Mouse (Mus musculus): ENCODE data around the gene Trappc2l.
A peak's percentile ranks its signal among the peaks of the same experiment; 100 is the strongest.
"Not testable (repeated sequence)": the region's sequence is repeated elsewhere in the genome, so short reads cannot be mapped to it uniquely, and the experiment has no call there.

Gene Trappc2l

DNA sequence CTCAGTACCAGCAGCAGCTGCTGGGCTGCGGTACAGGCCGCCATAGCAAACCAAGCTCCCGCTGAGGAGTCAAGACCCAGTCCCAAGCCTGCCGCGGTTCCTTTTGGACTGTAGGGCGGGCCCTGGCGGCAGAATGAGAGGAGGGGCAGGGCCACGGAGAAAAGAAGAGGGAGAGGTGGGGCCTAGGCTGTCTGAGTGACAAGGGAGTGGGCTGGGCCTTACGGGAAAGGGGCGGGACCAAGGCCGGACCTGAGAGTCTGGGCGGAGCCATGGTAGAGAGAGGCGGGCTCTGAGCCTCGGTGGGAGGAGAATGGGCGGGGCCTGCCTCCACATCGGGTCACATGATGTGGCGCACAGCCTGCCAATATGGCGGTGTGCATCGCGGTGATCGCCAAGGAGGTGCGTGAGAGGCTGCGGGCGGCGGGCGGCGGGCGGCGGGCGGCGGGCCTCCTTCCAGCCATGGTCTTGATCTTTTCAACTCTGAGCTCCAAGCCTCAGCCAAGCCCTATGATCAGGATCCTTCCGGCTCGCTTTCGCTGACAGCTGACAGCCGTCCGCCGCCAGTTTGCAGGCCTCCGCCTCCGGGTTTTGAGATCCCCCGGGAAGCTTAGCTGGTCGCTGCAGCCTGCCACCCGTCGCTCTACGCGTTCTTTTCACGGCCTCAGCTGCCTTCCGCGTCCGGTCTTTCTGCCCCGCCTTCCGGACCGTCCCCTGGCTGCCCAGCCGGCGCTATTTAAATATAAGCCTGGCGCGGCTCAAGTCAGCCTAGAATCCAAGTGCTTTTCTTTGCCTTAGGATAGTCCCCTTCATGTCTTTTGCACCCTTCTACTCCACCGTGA is at the start of gene Trappc2l, which contains the start of gene Galns:
Gene Trappc2l (plus strand): TSS at position 346 of the 839 bp plus-strand sequence.
Gene Galns (minus strand): TSS at position 169 of the 839 bp plus-strand sequence.
- DNase-seq, result peak; percentile 98

DNA sequence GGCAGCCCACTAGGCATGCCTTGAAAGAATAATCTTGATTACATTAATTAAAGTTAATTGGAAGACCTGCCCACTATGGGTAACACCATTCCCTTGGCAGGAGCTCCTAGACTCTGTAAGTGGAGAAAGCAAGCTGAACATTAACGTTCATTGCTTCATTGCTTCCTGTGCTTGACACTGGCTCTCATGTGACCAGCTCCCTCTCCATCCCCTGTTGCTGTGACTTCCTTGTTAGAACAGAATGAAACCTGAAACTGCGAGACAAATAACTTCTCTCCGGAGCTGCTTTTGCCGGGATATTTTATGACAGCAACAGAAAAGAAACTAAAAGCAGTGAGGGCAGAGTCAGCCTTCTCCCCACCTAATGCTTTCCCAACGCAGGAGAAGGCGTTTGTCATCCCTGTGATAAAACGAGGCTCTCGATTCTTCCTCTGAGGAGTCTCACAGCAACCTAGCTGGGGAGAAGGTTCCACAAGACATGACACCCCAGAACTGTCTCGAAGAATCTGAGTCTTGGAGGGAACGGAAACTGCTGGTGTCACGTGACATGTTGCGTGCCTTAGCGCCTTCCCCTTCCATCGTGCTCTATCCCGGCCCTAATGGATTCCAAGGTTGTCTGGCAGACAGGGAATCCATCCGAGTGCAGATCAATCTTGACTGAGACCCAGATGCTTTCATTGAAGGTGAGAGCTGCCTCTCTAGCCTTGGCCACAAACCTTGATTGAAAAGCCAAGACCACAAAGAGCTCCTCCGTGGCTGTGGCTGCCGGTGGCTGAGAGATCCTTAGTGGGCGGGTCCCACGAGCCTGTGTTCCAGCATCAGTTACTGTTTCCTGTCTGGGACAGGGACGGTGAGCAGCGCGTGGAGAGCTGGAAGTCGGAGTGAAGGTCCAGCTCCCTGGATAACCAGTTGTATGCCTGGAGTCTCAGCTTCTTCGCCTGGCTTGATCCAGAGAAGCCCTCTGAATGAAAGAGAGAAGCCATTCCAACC is 46.8 kb upstream of the Trappc2l start:
- no peak for DNase-seq

DNA sequence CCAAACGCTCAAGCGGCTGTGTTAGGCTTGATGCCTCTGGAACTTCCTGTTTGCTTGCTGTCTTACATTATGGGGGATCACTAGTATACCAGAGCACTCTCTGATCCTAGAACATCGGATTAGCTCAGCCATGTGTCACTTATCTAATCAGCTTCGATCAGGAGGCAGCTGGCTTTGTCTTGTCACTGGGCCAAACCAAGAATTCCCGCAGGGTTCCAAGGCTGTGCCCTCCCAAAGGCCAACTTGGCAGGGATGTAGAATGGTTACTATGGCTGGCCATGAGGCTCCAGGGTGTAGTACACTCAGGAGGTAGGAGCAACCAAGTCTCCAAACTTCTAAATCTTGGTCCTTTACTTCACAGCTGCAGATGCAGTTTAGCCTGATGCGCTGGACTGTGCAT is 44.7 kb upstream of the Trappc2l start:
- DNase-seq, result no peak

DNA sequence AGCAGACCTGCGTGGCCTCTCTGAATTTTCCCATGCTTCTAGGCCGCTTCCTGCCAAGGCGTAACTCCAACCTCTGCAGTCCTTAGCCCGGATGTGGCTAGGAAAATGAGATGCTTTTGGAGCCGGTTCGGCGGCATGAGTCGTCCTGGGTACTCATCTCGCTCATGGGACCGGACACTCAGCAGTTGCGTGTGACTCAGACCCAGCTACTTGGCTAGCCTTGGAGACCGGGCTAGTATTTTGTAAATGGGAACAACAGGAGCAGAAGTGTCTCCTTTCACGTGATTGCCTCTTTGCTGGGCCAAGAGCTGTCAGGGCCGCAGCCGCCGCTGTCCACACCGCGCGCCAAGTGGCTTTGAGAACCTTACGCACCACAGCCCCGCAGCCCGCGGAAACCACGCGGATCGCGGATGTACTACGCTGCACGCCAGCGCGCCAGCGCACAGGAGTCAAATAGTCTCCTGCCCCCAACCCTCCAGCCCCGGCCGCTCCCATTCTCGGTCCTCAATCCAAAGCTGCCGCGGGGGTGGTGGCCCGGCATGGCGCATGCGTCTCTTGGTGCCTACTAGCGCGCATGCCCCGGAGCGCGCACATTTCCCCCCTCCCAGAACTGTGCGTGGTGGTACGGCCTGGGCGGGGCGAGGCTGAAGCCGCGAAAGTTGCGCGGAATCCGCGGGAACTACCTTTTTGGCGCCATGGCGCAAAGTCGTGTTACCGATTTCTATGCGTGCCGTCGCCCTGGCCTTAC is 43.9 kb upstream of the Trappc2l start, which contains the start of gene Cdt1:
Gene Cdt1 (plus strand): TSS at position 655 of the 748 bp plus-strand sequence.
- DNase-seq, result peak; percentile 97

DNA sequence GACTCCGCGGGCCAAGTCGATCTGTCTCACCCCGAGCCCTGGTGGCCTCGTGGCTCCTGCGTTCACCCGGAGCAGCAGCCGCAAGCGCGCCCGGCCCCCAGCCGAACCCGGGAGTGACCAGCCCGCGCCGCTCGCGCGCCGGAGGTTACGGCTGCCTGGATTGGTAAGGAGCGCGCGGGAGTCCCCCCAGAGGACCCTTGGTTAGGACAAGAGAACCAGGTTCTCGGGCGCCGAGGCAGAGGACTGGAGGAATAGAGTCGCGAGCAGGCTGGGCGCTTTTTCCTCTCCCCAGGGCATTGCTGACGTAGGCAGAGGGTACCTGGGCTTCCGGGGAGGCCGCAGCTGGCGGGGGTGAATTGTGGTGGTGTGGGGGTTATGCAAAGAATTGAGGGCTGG is 43.3 kb upstream of the Trappc2l start:
- no peak for DNase-seq

DNA sequence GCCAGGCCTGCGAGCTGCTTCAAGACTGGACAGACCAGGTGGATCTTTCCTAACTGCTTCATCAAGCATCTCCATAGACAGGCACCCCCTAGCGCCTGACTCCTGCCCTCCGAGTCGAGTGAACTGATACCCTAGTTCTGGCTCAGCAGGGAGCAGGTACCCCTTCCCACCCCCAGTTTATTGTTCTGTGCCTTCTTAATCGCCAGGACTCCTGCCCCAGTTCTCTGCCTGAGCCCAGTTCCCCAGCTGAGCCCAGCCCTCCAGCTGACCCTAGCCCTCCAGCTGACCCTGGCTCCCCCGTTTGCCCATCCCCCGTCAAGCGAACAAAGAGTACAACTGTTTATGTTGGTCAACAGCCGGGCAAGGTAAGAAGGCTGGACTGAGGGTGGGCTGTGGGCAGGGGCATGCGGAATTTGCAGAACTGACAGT is 42.5 kb upstream of the Trappc2l start:
- DNase-seq, result no peak

DNA sequence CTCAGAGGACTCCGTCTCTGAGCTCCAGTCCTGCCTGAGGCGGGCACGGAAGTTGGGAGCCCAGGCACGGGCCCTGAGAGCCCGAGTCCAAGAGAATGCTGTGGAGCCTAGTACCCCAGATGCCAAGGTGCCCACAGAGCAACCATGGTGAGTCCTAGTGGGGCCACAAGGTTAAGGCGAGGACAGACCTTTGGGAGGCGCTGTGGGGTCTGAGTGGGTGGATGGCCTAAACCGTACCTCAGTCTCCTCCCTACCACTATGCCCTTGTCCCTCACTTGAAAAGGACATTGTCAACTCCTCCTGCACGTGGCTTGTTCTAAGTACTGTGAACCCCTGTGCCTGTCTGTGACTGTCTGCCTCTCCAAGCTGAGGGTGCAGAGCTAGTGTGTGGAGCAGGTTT is 42.1 kb upstream of the Trappc2l start:
- DNase-seq, result no peak

DNA sequence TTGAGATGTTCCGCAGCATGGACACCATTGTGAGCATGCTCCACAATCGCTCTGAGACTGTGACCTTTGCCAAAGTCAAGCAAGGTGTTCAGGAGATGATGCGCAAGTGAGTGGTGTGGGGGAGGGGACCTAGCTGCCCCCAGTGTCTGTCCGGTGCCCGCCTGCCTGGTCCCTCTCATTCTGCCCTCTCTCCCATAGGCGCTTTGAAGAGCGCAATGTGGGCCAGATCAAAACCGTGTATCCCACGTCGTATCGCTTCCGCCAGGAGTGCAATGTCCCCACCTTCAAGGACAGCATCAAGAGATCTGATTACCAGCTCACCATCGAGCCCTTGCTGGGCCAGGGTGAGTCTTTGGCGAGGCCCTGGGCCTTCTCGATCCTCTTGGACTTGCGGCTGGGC is 41.4 kb upstream of the Trappc2l start:
- DNase-seq, result no peak

DNA sequence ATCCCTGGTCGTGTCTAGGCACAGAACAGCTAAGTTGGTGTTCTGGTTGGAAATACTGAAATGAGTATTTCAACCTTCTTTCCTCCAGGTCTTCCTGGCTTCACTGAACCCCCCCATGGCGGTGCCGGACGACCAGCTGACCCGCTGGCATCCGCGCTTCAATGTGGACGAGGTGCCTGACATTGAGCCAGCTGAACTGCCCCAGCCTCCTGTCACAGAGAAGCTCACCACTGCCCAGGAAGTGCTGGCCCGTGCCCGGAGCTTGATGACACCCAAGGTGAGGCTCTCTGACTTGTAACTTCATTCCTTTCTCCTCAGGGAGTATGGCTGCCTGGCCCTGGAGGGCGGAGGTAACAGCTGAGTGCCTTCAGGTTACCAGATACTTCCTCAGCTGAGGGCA is 40.3 kb upstream of the Trappc2l start:
- DNase-seq, result no peak

DNA sequence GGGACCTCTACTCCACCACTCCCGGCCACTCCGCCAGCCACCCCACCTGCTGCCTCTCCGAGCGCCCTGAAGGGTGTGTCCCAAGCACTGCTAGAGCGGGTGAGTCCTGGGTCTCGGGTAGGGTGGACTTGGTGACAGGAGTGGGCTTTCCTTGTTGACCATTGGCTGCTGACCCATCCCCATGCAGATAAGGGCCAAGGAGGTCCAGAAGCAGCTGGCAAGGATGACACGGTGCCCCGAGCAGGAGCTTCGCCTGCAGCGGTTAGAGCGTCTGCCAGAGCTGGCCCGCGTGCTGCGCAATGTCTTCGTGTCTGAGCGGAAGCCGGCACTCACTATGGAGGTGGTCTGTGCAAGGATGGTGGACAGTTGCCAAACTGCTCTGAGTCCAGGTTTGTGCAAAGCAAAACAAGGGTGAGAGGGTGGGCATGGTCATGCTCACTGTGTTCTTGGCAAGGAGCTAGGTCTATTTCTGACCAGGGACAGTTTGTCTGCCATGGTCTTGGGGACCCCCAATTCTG is 39.6 kb upstream of the Trappc2l start:
- no peak for DNase-seq

DNA sequence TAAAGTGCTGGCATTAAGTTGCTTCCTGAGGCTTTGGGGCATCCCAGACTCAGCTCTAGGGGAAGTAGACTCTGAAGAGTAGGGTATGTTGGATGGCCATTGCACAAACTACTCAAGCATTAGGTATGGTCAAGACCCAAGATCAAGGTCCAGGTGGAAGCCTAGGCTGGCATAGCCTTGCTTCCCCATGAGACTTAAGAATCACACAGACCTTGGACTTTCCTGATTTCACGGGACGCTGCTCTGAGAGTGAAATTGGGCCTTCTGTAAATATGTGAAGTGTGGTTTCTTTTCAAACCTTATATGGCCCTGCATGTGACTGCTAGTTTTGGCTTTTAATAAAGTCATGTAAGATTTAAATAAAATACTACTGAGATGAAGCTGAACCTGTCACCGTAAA is 38.7 kb upstream of the Trappc2l start:
- DNase-seq, result no peak

DNA sequence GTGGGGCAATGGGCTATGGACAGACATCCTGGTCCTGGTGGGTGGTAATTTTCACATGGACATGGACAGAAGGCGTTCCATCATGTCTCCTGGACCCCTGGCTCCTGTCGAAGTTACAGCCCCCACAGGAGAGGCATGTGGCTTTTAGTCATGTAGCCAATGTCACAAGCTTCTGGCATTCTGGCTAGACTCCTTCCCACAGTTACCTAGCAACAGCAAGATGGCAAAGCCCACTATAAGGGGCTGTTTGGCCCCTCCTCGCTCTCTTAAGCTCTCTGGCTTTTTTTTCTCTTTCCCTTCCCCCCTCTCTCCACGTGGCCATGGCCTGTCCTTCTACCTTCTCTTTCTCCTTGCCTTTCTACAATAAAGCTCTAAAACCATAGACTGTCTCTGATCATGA is 38.3 kb upstream of the Trappc2l start:
- not testable (repeated sequence) for DNase-seq

DNA sequence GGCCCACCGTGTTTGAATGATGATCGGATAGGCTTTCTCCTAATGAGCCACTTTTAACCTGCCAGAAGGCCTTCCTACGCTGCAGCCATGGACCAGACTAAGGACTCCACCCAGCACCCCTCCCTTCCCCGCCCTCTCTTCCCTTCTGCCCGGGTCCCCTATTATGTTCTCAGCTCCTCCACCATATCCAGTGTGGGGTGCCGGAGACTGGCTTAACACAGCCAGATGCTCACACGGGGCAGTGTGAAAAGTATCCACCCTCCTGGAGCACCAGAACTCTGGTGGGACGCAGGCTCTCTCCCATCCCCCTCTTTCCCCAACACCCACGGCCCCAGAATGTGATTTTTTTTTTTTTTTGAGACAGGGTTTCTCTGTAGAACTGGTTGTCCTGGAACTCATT is 37.9 kb upstream of the Trappc2l start:
- DNase-seq, result no peak

DNA sequence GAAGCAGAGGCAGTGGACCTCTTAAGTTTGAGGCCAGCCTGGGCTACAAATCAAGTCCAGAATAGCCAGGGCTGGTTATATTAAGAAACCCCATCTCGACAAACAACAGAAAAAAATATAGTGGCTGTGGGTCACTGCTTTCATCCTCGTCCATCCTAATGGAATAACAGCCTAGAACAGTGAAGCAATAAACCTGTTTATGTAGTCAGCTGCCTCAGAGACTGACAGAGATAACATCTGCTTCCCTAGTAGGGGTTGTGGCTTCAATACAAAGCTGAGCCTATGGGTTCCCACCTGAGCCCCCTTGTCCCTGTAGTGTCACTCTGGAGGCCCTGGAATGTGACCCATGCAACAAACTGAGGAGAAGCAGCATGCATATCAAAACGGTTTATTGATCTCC is 37.2 kb upstream of the Trappc2l start:
- no peak for DNase-seq

DNA sequence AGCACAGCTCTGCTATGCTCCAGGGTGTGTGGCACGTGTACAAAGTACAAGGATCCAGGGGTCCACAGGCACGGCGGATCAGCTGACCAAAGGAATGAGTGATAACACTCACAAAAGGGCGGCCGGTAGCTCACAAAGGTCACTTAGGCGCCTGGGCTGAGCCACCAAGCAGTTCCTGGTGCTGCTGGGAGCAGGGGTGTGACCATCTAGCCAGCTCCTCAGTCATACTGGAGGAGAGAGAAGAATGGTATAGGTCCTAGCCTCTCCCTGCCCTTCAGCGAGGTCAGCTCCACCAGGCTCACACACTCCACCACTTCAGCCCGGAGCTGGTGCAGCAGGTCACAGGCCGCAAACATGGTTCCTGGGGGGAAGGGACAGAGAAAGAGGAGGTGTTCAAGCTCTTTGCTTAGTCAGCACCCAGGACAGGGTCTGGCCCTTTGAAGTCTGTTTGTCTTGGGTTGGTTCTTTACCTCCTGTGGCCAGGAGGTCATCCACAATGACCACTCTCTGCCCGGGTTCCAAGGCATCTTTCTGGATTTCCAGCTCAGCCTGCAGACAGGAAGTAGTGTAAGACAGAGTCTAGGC is 36.7 kb upstream of the Trappc2l start:
- DNase-seq, result no peak

DNA sequence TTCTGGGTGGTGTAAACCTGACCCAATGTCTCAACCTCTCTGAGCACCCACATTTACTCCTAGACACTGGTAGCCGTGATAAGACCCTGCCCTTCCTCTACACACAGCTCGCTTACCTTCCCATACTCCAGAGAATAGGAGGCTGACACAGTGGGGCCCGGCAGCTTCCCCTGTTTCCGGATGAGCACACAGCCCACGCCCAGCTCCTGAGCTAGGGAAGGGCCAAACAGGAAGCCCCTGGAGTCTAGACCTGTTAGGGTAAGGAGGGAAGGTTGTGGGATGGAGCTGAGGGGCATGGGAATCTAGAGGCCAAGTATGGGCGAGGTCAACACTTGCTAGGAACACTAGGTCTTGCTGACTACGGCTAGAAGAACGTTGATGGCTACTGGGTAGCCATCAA is 36.2 kb upstream of the Trappc2l start:
- no peak for DNase-seq

DNA sequence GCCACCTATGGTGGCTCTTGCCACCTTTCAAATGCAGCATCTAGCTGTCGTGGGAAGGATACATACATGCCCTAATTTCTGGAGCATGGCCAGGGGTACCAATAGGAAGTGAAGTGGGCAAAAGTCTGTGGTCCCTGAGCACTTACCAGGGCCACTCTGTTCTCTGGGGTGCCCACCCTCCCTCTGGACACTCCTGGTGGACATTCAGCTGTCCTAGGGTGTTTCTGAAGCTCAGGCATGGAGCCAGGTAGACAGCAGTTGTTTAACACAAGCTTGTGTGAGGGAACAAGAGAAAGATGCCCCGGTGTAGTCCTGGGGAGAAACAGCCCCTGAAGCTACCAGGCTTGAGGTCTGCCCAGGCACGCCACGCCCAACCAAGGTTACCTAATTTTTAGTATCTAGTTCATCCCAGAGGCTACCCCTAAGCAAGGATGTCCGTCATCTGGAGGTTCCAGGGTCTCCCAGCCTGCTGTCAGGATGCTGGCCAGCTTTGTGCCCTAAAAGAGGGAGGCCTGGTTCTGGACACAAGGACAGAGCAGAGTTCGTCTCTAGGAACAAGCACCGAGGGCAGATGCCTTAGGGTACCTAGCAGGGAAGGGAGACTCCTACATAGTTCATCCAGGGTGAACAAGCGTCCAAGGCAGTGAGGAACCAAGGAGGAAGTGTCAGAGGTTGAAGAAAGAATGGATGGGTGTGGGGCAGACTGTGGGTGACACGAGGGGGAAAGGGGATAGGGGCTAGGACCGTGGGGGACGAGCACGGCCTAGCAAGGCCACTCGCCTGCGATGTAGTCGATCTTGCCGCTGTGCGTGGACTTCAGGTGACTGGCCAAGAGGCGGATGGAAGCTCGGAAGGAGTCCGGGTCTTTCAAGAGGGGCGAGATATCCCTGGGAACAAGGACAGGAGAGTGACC is 35.4 kb upstream of the Trappc2l start:
- no peak for DNase-seq

DNA sequence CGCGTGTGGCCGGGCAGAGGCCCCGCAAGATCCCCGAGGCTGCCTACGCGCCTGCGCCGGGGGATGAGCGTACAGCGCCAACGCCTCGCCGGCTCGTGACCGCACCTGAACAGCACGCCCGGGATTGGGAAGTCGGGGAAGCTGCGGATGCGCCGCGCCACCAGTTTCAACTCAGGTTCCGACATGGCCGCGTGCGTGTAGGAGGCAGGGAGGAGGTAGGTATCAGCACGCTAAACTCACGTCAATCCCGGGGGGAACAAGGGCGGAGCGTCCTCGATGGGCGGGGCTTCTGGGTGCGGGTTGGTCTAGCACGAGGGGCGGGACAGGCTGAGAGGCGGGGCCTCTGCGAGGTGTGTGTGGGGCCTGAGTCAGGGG is 34.8 kb upstream of the Trappc2l start, which contains the start of gene Aprt:
Gene Aprt (minus strand): TSS at position 262 of the 375 bp plus-strand sequence.
- DNase-seq, result peak; percentile 96

DNA sequence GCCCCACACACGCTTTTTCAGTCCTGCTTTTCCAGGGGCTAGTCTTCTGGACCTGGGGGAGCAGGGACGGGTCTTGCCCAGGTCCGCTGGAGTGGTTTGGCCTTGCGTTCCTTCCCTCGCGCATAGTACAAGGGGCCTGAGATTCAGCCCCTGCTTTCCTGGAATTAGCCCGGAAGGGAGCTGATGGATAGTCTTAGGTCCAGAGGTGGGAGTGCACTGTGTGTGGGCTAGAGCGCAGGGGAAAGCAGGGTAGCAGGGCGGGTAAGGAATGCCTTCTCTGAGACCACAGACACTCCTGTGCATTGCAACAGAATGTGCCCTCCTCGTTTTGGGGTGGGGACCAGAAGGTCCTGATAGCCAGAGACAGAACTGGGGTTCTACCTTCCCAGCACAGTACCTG is 34.3 kb upstream of the Trappc2l start:
- no peak for DNase-seq

DNA sequence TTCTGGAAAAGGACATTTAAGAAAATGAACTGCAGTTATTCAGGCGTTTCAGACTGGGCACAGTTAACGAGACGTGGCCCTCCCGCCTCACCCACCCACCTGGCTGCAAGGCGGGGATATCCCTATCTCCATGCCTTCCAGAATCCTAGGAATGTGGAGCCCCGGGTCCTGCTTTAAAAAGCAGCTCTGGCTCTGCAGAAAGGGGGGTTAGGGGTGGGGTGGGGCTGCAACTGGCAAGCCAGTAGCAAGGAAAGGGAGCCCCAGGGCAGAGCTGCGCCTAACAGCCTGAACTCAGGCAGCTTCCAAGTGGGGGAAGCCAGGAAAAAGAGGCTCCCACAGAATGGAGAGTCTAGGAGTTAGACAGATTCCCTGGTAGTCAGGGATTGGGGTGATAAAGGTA is 32.2 kb upstream of the Trappc2l start:
- peak; percentile 41 for DNase-seq

DNA sequence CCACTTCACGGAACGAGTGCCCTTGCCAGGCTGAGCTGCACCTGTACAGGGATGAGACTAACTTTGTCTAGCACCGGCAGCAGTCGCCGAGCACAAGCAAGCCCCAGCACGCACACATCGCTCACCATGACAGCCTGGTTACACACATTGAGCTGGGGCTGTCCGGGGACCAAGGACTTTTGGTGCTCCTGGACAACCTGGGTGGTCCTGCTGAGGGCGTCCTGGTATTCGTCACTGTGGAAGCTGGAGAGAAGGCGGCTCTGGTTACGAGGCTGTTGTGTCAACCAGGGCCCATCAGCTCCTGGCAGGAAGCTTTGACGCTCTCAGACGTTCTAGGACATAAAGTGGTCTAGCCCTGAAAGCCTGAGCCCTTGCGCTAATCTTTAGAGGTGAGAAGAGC is 30.5 kb upstream of the Trappc2l start:
- DNase-seq, result no peak
